Mouse (Mus musculus) ovary, postnatal 10 days (tissue): ENCODE measurements around the gene Ndufa4l2.

Source experiments
- DNase-seq: peaks from one replicate; pipeline ENCODE4 v3.0.0; 2022; ENCODE audit warnings: low spot score

The Ndufa4l2 gene

GRCm38 (mm10) chr10:127526681-127527080, 11.9 kb downstream of the Ndufa4l2 start:
- DNase-seq: no peak

GRCm38 (mm10) chr10:127527481-127527880, 12.7 kb downstream of the Ndufa4l2 start:
- no peak for DNase-seq

GRCm38 (mm10) chr10:127530945-127531344, 16.2 kb downstream of the Ndufa4l2 start:
- DNase-seq: no peak

GRCm38 (mm10) chr10:127531548-127531947, 16.8 kb downstream of the Ndufa4l2 start:
- no peak for DNase-seq

- no peak for DNase-seq
Observed at GRCm38 (mm10) chr10:127534036-127534928, 19.5 kb downstream of the Ndufa4l2 start, which contains the start of gene Nxph4. Gene Nxph4 (minus strand): TSS chr10:127534559.

GRCm38 (mm10) chr10:127534929-127535384, 20.2 kb downstream of the Ndufa4l2 start:
- no peak for DNase-seq

GRCm38 (mm10) chr10:127536586-127537314, 22.0 kb downstream of the Ndufa4l2 start:
- no peak for DNase-seq

- peak; percentile 47 for DNase-seq
Observed at GRCm38 (mm10) chr10:127537854-127538583, 23.3 kb downstream of the Ndufa4l2 start.

GRCm38 (mm10) chr10:127541510-127541909, 26.7 kb downstream of the Ndufa4l2 start:
- DNase-seq: no peak

- no peak for DNase-seq
Observed at GRCm38 (mm10) chr10:127542084-127542483, 27.3 kb downstream of the Ndufa4l2 start.

GRCm38 (mm10) chr10:127542720-127543119, 28.0 kb downstream of the Ndufa4l2 start:
- no peak for DNase-seq

GRCm38 (mm10) chr10:127543916-127544315, 29.1 kb downstream of the Ndufa4l2 start:
- DNase-seq: no peak

- DNase-seq: no peak
Observed at GRCm38 (mm10) chr10:127544375-127544774, 29.6 kb downstream of the Ndufa4l2 start.

- no peak for DNase-seq
Observed at GRCm38 (mm10) chr10:127546505-127546904, 31.7 kb downstream of the Ndufa4l2 start.

- DNase-seq: no peak
Observed at GRCm38 (mm10) chr10:127548236-127548635, 33.5 kb downstream of the Ndufa4l2 start.

- no peak for DNase-seq
Observed at GRCm38 (mm10) chr10:127549892-127550291, 35.1 kb downstream of the Ndufa4l2 start.

GRCm38 (mm10) chr10:127555703-127556102, 40.9 kb downstream of the Ndufa4l2 start:
- no peak for DNase-seq

- DNase-seq: no peak
Observed at GRCm38 (mm10) chr10:127557397-127557796, 42.6 kb downstream of the Ndufa4l2 start.

GRCm38 (mm10) chr10:127561145-127561544, 46.4 kb downstream of the Ndufa4l2 start:
- DNase-seq: no peak

GRCm38 (mm10) chr10:127563840-127564239, 49.1 kb downstream of the Ndufa4l2 start:
- DNase-seq: no peak

- no peak for DNase-seq
Observed at GRCm38 (mm10) chr10:127564301-127564700, 49.5 kb downstream of the Ndufa4l2 start.
